Mouse (Mus musculus) induced T-regulatory cell, adult 2 months (primary cell): ENCODE measurements around the gene Myom1.

ENCODE experiments used
- DNase-seq: peaks from one replicate; pipeline ENCODE4 v3.0.0-alpha.2; 2012; ENCODE audit warnings: low read depth

The Myom1 gene

GRCm38 (mm10) chr17:70991706-70992625 lies 10.5 kb upstream of the Myom1 start:
- DNase-seq = peak; percentile 84

GRCm38 (mm10) chr17:70992662-70993061 lies 9.8 kb upstream of the Myom1 start:
- DNase-seq = no peak

DNA sequence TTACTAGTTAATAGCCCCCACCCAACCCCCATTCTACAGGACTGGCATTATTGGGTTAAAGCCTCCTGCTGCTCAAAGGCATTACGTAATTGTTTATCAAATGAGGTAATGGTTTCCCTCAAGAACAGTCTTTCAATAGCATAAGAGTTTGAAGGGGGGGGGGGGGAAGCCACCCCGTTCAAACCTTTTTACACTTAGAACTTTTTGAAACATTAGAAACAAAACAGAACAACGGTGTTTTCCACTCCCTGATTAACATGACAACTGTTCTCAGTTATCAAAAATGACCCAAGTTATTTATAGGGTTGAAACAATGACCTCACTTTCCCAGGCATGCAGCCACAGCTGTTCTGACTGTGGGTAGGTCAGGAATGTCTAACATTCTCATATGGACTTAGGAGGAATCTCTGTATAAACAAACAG lies 9.0 kb upstream of the Myom1 start:
- no peak for DNase-seq

DNA sequence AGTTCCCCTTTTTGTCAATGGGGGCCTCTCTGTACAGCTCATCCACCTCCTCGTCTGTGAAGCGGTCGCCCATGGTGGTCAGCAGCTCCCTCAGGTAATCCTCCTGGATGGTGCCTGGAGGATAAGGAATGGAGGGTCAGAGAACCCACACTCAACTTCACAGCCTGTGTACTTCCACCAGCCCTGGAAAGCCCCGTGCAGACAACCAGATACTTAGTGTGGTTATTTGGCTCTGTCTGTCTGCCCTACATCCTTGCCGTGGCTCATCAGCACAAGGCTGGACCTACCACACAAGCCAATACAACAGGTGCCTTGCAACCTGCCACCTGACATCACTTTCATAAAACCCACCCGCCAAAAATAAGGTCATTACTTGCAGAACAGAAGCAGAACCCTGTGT lies 7.8 kb upstream of the Myom1 start:
- DNase-seq = no peak

DNA sequence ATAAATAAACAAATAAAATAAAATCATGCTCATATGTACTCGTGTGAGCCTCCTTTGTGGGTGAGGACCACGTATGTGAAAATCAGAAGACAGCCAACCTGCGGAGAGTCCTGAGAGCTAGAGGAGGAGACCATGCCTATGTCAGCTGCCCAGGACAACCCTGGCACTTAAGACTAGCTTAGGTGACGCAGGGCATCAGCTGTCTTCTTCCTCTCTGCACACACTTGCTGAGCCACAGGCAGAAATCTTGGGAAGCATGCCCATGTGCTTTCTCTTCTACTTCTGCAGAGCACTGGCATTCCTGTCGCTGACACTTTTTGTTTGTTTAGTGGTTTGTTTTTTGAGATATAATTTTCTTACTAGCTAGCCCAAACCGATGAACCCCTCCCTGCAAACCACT lies 6.9 kb upstream of the Myom1 start:
- DNase-seq = no peak

DNA sequence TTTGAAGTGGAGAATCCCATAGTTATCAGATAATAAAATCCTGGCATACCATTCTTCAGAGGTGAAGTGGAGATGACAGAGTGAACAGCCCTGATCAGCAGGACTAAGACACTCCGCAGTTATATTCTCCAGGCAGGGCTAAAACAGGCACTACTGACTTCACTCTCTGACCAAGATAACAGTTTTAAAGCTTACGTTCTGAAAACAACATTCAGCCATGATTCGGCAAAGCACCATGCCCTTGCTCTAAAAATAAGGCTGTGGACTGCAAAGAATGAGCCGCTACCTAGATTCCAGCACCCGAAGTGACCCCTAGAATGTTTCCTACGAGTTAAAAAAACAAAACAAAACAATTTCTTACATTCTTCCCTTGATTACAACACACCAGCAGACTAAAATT lies 4.6 kb upstream of the Myom1 start:
- no peak for DNase-seq

DNA sequence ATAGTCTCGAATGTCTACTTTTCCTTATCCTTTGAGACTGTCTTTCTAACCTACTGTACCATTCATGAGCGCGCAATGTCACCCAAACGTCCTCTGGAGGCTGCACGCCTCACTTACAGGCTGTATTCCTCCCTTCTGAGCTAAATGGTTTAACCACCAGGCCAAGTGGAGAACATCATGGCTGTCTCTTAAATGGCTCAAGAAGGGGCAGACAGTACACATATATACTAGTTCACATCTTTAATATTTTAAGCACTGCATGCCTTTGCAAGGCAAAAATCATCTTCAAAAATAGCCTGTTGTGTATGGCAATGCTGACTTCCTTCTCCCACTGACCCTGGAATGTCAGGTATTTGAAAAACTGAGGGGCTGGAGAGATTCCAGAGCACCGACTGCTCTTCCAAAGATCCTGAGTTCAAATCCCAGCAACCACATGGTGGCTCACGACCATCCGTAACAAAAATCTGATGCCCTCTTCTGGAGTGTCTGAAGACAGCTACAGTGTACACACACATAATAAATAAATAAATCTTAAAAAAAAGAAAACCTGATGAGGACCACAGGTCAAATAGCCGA lies 3.9 kb upstream of the Myom1 start:
- DNase-seq = no peak

DNA sequence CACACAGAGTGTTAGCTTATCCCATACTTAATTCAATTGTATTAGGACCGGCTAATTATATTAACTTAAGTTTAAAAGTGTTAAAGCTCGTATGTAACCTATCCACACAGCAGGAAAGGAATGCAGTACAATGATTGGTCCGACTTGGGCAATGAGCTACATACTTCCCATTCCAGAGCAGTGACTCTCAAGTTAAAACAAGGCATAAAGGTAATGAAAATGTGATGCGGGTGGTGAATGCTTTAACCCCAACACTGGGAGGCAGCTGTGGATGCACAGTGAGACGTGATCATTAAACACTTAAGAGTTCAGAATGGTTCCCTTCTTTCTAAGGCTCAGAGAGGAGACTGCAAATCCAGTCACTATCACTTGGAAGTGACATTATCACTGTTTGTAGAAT lies 3.2 kb upstream of the Myom1 start:
- DNase-seq = no peak

- no peak for DNase-seq
These were observed 2.2 kb upstream of the Myom1 start for GRCm38 (mm10) chr17:71000255-71000654.

DNA sequence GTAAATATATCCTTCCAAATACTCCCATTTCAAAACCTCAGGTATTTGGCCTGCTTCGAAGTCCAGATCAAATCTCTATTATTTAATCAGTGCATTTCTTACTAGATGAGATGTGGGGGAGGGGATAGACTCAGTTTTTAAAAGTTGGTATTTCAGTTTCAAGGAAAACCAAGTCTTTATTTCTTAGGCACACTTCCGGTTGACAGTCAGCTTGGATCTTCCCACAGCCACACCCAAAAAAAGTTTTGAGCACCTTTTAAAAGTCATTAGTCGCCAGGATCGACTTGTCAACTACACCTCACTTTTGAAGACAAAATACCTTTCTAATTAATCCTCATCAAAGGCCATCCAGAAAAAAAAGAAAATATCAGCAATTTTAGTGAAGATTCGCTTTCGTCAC lies 1.4 kb upstream of the Myom1 start:
- peak; percentile 48 for DNase-seq

DNA sequence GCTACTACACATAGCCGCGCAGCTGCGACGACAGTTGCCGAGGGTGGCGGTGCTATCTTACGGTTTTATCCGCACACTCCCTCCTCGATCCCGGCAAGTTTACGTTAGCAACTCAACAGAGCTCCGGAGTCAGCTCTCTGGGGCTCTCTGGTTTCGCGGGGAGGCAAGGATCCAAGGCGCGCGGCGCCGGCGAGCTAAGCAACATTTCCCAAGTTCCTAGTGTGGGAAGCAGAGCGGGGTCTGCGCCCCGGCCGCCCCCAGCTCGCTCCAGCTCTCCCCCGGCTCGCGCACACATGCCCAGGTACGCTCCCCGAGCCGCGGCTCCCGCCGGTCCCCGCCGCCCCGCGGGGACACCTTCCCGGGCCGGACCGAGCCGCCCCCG lies 743 bp upstream of the Myom1 start:
- DNase-seq = no peak

GRCm38 (mm10) chr17:71002744-71003094 lies 286 bp downstream of the Myom1 start, which contains the start of gene Myl12a:
Gene Myl12a (minus strand): TSS chr17:71002878.
- DNase-seq = no peak

GRCm38 (mm10) chr17:71003112-71003511 lies 679 bp downstream of the Myom1 start:
- DNase-seq = no peak

GRCm38 (mm10) chr17:71003721-71004120 lies 1.3 kb downstream of the Myom1 start:
- DNase-seq = no peak

DNA sequence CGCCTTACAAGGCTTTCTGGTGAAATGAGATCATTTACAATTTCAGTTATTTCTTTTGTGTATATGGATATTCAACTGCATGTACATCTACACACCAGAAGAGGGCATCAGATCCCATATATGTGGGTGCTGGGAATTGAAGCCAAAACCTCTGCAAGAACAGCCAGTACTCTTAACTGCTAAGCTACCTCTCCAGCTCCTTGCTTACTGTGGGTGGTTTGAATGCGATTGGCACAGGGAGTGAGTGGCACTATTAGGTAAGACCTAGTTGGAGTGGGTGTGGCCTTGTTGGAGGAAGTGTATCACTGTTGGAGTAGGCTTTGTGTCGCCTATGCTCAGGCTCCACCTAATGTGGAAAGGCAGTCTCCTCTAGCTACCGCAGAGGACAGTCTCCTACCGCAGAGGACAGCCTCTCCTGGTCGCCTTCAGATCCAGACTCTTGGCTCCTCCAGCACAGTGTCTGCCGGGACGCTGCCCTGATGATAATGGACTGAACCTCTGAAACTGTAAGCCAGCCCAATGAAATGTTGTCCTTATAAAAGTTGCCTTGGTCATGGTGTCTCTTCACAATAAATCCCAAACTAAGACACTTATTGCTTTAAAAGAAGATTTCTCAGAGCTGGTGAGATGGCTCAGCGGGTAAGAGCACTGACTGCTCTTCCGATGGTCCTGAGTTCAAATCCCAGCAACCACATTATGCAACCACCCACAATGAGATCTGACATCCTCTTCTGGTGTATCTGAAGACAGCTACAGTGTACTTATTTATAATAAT lies 1.9 kb downstream of the Myom1 start:
- no peak for DNase-seq

GRCm38 (mm10) chr17:71006976-71007375 lies 4.5 kb downstream of the Myom1 start:
- DNase-seq = no peak

DNA sequence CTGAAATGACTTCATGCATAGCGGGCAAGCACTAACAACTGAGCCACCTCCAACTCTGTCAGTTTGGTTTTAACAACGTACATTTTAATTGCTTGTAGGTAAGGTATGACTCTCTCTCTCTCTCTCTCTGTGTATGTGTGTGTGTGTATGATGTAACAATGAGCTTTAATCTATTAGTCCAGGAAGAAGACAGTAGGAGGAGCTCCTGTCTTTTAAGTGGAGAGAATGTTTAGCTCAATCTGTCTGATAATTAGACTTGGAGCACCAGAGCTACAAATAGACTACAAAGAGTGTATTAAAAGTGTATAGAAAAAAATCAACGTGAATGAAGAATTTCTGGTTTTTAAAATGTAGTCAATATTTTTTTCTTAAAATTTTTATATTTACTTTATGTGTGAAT lies 6.2 kb downstream of the Myom1 start:
- no peak for DNase-seq

GRCm38 (mm10) chr17:71009751-71010150 lies 7.3 kb downstream of the Myom1 start:
- DNase-seq = no peak

GRCm38 (mm10) chr17:71010646-71011242 lies 8.3 kb downstream of the Myom1 start:
- DNase-seq = peak; percentile 58

- DNase-seq = no peak
These were observed 9.7 kb downstream of the Myom1 start for GRCm38 (mm10) chr17:71011931-71012662.

- no peak for DNase-seq
These were observed 10.7 kb downstream of the Myom1 start for GRCm38 (mm10) chr17:71013105-71013504.

GRCm38 (mm10) chr17:71014911-71015310 lies 12.5 kb downstream of the Myom1 start:
- DNase-seq = no peak
